Mouse (Mus musculus) limb, embryonic 13.5 days (tissue): ENCODE data around the gene Ctf2. TPM values are rescaled to one million over a fixed set of nuclear protein-coding genes. Genes with fewer than 3 reads are reported as not detected.

Experiments used
- ATAC-seq: fragments of 200-750 bp; cut with Nextera tagmentation; 2 replicates; pipeline ENCODE4 v1.8.0; 2017; ENCODE audit warnings: low read depth, moderate number of reproducible peaks, moderate TSS enrichment; ENCODE audit not compliant: low FRiP score
- H3K27ac ChIP-seq: fragments of 300-500 bp; sonication (generic); 2 replicates; pipeline ENCODE4 v1.5.1; 2015; ENCODE audit warnings: inconsistent platforms, mild to moderate bottlenecking, moderate library complexity
- H3K27me3 ChIP-seq: fragments of 300-500 bp; sonication (generic); 2 replicates; pipeline ENCODE4 v1.6.1; 2015; ENCODE audit warnings: mild to moderate bottlenecking, inconsistent platforms
- H3K36me3 ChIP-seq: fragments of 300-500 bp; sonication (generic); 2 replicates; pipeline ENCODE4 v1.6.1; 2015; ENCODE audit warnings: inconsistent platforms, mild to moderate bottlenecking, moderate library complexity
- H3K4me1 ChIP-seq: fragments of 300-500 bp; sonication (generic); 2 replicates; pipeline ENCODE4 v1.6.1; 2015; ENCODE audit warnings: inconsistent platforms
- H3K4me2 ChIP-seq: fragments of 300-500 bp; sonication (generic); replicated peaks from 2 replicates; pipeline ENCODE4 v1.6.1; 2015; ENCODE audit warnings: inconsistent platforms, mild to moderate bottlenecking, moderate library complexity
- H3K4me3 ChIP-seq: fragments of 300-500 bp; sonication (generic); 2 replicates; pipeline ENCODE4 v1.5.1; 2015; ENCODE audit warnings: moderate library complexity, mild to moderate bottlenecking, inconsistent platforms
- H3K9ac ChIP-seq: fragments of 300-500 bp; sonication (generic); 2 replicates; pipeline ENCODE4 v1.6.1; 2015; ENCODE audit warnings: mild to moderate bottlenecking, inconsistent platforms
- H3K9me3 ChIP-seq: fragments of 300-500 bp; sonication (generic); 2 replicates; pipeline ENCODE4 v1.6.1; 2016; ENCODE audit warnings: inconsistent platforms
- WGBS: fragments of 180-500 bp; shearing (Covaris S2); methylation state at CpG from one replicate; pipeline ENCODE4 v1.1.7; 2015; 5-methylcytosine and 5-hydroxymethylcytosine counted together
- microRNA counts: library from miRNA; unstranded; fragments of <30 nt; microRNA quantifications from one replicate; lab custom pipeline; 2016
- microRNA-seq: library from miRNA; unstranded; fragments of <30 nt; microRNA quantifications from one replicate; pipeline ENCODE4, GENCODE M21; 2016
- polyA plus RNA-seq: library from polyadenylated mRNA; unstranded; fragments of >200 nt; fragmentation: Nextera tagmentation; extraction: Ambion mirVana; gene quantifications from 2 replicates; pipeline ENCODE4 v1.2.1, GENCODE M21; 2015

Ctf2 gene
- polyA plus RNA-seq, 1 experiment from 2014 or later = 0.50 TPM

GRCm38 (mm10) chr7:127671880-127672774 lies 59.8 kb downstream of the Ctf2 start:
- no peak for ATAC-seq

More at GRCm38 (mm10) chr7:127671880-127672774, 59.8 kb downstream of the Ctf2 start:
- Histone ChIP-seq H3K36me3 (peaks cover 31% of the 10 kb centered on the region), H3K4me3 (no peak overlapping the region), H3K27ac (no peak overlapping the region), H3K27me3 (no peaks in the 10 kb centered on the region), H3K9me3 (no peaks in the 10 kb centered on the region), H3K4me2 (no peak overlapping the region), H3K9ac (no peak overlapping the region), H3K4me1 (no peaks in the 10 kb centered on the region)
- 58% methylated on average over 11 of the region's 11 CpGs for WGBS

MicroRNA genes within 50 kb of the gene (microRNA counts, 519-probe panel; counts per million panel counts)
- microRNA mmu-miR-762 (lab: Ali Mortazavi, UCI) = 2,570 counts per million, percentile 38 among the panel's probes with 10 or more counts

Small RNA genes lying within 50 kb of the gene (microRNA-seq; reads per million reads assigned to microRNA genes)
- gene Mir762 = not detected

Other genes starting within 250 kb of the Ctf2 start
- 48.3 and 49.7 TPM in 2 replicates for gene Srcap, start 220.2 kb downstream of the Ctf2 start, polyA plus RNA-seq
- 18.3 and 18.9 TPM in 2 replicates for gene Gm42715, start 212.6 kb downstream of the Ctf2 start, polyA plus RNA-seq
- gene Tmem265, start 170.8 kb downstream of the Ctf2 start, polyA plus RNA-seq = 6.4 and 8.8 TPM in 2 replicates
- gene Phkg2, start 158.8 kb downstream of the Ctf2 start, polyA plus RNA-seq = 39.0 and 42.2 TPM in 2 replicates
- gene Ccdc189, start 143.6 kb downstream of the Ctf2 start, polyA plus RNA-seq = 9.2 and 9.6 TPM in 2 replicates
- 51.6 and 54.9 TPM in 2 replicates for gene Rnf40, start 143.4 kb downstream of the Ctf2 start, polyA plus RNA-seq
- gene Zfp629, start 116.4 kb downstream of the Ctf2 start, polyA plus RNA-seq = 16.2 and 19.2 TPM in 2 replicates
- gene Bcl7c, start 23.2 kb downstream of the Ctf2 start, polyA plus RNA-seq = 82.3 and 85.8 TPM in 2 replicates
- 28.3 and 31.6 TPM in 2 replicates for gene Ctf1, start 19.4 kb downstream of the Ctf2 start, polyA plus RNA-seq
- gene Fbxl19, start 12.4 kb upstream of the Ctf2 start, polyA plus RNA-seq = 6.7 TPM in 2 replicates
- gene Orai3, start 37.6 kb upstream of the Ctf2 start, polyA plus RNA-seq = 20.1 and 20.8 TPM in 2 replicates
- gene Setd1a, start 44.5 kb upstream of the Ctf2 start, polyA plus RNA-seq = 28.1 and 30.8 TPM in 2 replicates
- not detected in 2 replicates for gene Gm49388, start 53.4 kb upstream of the Ctf2 start, polyA plus RNA-seq
- 11.2 and 11.3 TPM in 2 replicates for gene Hsd3b7, start 68.4 kb upstream of the Ctf2 start, polyA plus RNA-seq
- 53.2 and 55.6 TPM in 2 replicates for gene Stx4a, start 92.1 kb upstream of the Ctf2 start, polyA plus RNA-seq
- gene Stx1b, start 92.4 kb upstream of the Ctf2 start, polyA plus RNA-seq = 7.7 and 8.1 TPM in 2 replicates
- 10.5 and 11.6 TPM in 2 replicates for gene Zfp646, start 144.1 kb upstream of the Ctf2 start, polyA plus RNA-seq
- 23.0 and 24.4 TPM in 2 replicates for gene Zfp668, start 144.7 kb upstream of the Ctf2 start, polyA plus RNA-seq
- gene Prss53, start 158.8 kb upstream of the Ctf2 start, polyA plus RNA-seq = 1.9 and 2.1 TPM in 2 replicates
- gene Gm21974, start 163.3 kb upstream of the Ctf2 start, polyA plus RNA-seq = not detected in 2 replicates
- 159 and 174 TPM in 2 replicates for gene Vkorc1, start 163.5 kb upstream of the Ctf2 start, polyA plus RNA-seq
- gene Bckdk, start 171.9 kb upstream of the Ctf2 start, polyA plus RNA-seq = 84.9 and 85.3 TPM in 2 replicates
- gene Kat8, start 180.3 kb upstream of the Ctf2 start, polyA plus RNA-seq = 44.2 and 47.8 TPM in 2 replicates
- 4.4 and 5.7 TPM in 2 replicates for gene Prss8, start 197.9 kb upstream of the Ctf2 start, polyA plus RNA-seq
- 9.6 and 11.9 TPM in 2 replicates for gene Prss36, start 214.6 kb upstream of the Ctf2 start, polyA plus RNA-seq
- gene Fus, start 235.3 kb upstream of the Ctf2 start, polyA plus RNA-seq = 542 and 587 TPM in 2 replicates